Mouse (Mus musculus) gastrocnemius, postnatal 14 days (tissue): ENCODE measurements at regions not wholly inside any gene's neighbourhood (a gene's known extent, or its start where the extent isn't known, plus 50 kb on each side); places are given as distances from the start of the nearest gene placed in this dataset.

Experiments
- DNase-seq: peaks from one replicate; pipeline ENCODE4 v3.0.0; 2021; ENCODE audit warnings: mixed read lengths
- intact Hi-C: fragments of 180-260 bp; cut with DNase I; formaldehyde crosslinking; loops from one replicate; pipeline ENCODE4 v1.15.1; 2025; ENCODE audit warnings: low total_unique reads

- DNase-seq, result no peak
- intact Hi-C loops, result no loop called here
Measured at GRCm38 (mm10) chr9:61162884-61163283, 209.3 kb upstream of the Tle3 start.

- DNase-seq, result no peak
- intact Hi-C loops, result no loop called here
Measured at GRCm38 (mm10) chr9:61163671-61164288, 208.4 kb upstream of the Tle3 start.

GRCm38 (mm10) chr9:61164501-61165251 lies 207.5 kb upstream of the Tle3 start:
- peak; percentile 67 for DNase-seq
- intact Hi-C loops, result no loop called here

GRCm38 (mm10) chr9:61166115-61166514 lies 206.1 kb upstream of the Tle3 start:
- no peak for DNase-seq
- intact Hi-C loops, result no loop called here

GRCm38 (mm10) chr9:61167097-61167842 lies 204.9 kb upstream of the Tle3 start:
- DNase-seq, result no peak
- intact Hi-C loops, result no loop called here

GRCm38 (mm10) chr9:61168931-61169330 lies 203.2 kb upstream of the Tle3 start:
- intact Hi-C loops, result no loop called here
- no peak for DNase-seq

- intact Hi-C loops, result no loop called here
- no peak for DNase-seq
Measured at GRCm38 (mm10) chr9:61169506-61170090, 202.6 kb upstream of the Tle3 start.

- intact Hi-C loops, result no loop called here
- no peak for DNase-seq
Measured at GRCm38 (mm10) chr9:61170921-61171320, 201.2 kb upstream of the Tle3 start.

- DNase-seq, result no peak
- intact Hi-C loops, result no loop called here
Measured at GRCm38 (mm10) chr9:61172421-61172820, 199.7 kb upstream of the Tle3 start.

GRCm38 (mm10) chr9:61173548-61173947 lies 198.6 kb upstream of the Tle3 start:
- intact Hi-C loops, result no loop called here
- DNase-seq, result no peak

GRCm38 (mm10) chr9:61175381-61175780 lies 196.8 kb upstream of the Tle3 start:
- DNase-seq, result no peak
- intact Hi-C loops, result no loop called here

GRCm38 (mm10) chr9:61176856-61177255 lies 195.3 kb upstream of the Tle3 start:
- DNase-seq, result no peak
- intact Hi-C loops, result no loop called here

GRCm38 (mm10) chr9:61186541-61187420 lies 185.4 kb upstream of the Tle3 start:
- DNase-seq, result no peak
- intact Hi-C loops, result no loop called here

- intact Hi-C loops, result no loop called here
- no peak for DNase-seq
Measured at GRCm38 (mm10) chr9:61187713-61188399, 184.3 kb upstream of the Tle3 start.

- no peak for DNase-seq
- intact Hi-C loops, result no loop called here
Measured at GRCm38 (mm10) chr9:61189295-61189694, 182.9 kb upstream of the Tle3 start.

GRCm38 (mm10) chr9:61199077-61199753 lies 173.0 kb upstream of the Tle3 start:
- no peak for DNase-seq
- intact Hi-C loops, result no loop called here

GRCm38 (mm10) chr9:61199891-61200290 lies 172.3 kb upstream of the Tle3 start:
- intact Hi-C loops, result no loop called here

GRCm38 (mm10) chr9:61200295-61200955 lies 171.7 kb upstream of the Tle3 start:
- DNase-seq, result no peak
- intact Hi-C loops, result no loop called here

More at GRCm38 (mm10) chr9:61199891-61200290, 172.3 kb upstream of the Tle3 start:
- DNase-seq, result no peak
